Mouse (Mus musculus) testis, adult 2 months (tissue): ENCODE results near the gene Mlh3. TPM values are rescaled to one million over a fixed set of nuclear protein-coding genes. Genes with fewer than 3 reads are reported as not detected.
"Not testable (repeated sequence)": the region's sequence is repeated elsewhere in the genome, so short reads cannot be mapped to it uniquely, and the experiment has no call there.

Source experiments
- H3K27ac ChIP-seq: fragments of 200-500 bp; 2 replicates; pipeline ENCODE4 v1.5.1; 2012; ENCODE audit warnings: low read depth, low read length; ENCODE audit not compliant: control insufficient read depth, insufficient read depth
- H3K27me3 ChIP-seq: fragments of 200-500 bp; 2 replicates; pipeline ENCODE4 v1.6.1; 2012; ENCODE audit warnings: mild to moderate bottlenecking, low read length, moderate library complexity; ENCODE audit not compliant: control insufficient read depth, insufficient read depth
- H3K36me3 ChIP-seq: fragments of 200-500 bp; 2 replicates; pipeline ENCODE4 v1.6.1; 2012; ENCODE audit warnings: mild to moderate bottlenecking, low read length; ENCODE audit not compliant: control insufficient read depth, insufficient read depth
- H3K4me1 ChIP-seq: fragments of 200-500 bp; 2 replicates; pipeline ENCODE4 v1.6.1; 2012; ENCODE audit warnings: low read length; ENCODE audit not compliant: control insufficient read depth, insufficient read depth
- H3K4me3 ChIP-seq: fragments of 200-500 bp; 2 replicates; pipeline ENCODE4 v1.5.1; 2012; ENCODE audit warnings: low read depth, mild to moderate bottlenecking, low read length, moderate library complexity, mixed read lengths; ENCODE audit not compliant: control insufficient read depth
- CTCF ChIP-seq: fragments of 200-500 bp; IDR thresholded peaks from 2 replicates; pipeline ENCODE4 v1.5.1; 2012; ENCODE audit warnings: low read depth, mild to moderate bottlenecking, inconsistent platforms, low read length, moderate library complexity; ENCODE audit not compliant: control insufficient read depth, insufficient read depth, insufficient replicate concordance
- POLR2A ChIP-seq: fragments of 200-500 bp; IDR thresholded peaks from 2 replicates; pipeline ENCODE4 v1.6.1; 2012; ENCODE audit warnings: low read depth, mild to moderate bottlenecking, inconsistent platforms, low read length, moderate library complexity; ENCODE audit not compliant: control insufficient read depth
- polyA plus RNA-seq: library from polyadenylated mRNA; depleted of rRNA; stranded (reverse); fragments of >200 nt; gene quantifications from 2 replicates; pipeline ENCODE4 v1.2.3, GENCODE M21; 2012

The Mlh3 gene
- polyA plus RNA-seq, 1 experiment = 13.1 TPM

DNA sequence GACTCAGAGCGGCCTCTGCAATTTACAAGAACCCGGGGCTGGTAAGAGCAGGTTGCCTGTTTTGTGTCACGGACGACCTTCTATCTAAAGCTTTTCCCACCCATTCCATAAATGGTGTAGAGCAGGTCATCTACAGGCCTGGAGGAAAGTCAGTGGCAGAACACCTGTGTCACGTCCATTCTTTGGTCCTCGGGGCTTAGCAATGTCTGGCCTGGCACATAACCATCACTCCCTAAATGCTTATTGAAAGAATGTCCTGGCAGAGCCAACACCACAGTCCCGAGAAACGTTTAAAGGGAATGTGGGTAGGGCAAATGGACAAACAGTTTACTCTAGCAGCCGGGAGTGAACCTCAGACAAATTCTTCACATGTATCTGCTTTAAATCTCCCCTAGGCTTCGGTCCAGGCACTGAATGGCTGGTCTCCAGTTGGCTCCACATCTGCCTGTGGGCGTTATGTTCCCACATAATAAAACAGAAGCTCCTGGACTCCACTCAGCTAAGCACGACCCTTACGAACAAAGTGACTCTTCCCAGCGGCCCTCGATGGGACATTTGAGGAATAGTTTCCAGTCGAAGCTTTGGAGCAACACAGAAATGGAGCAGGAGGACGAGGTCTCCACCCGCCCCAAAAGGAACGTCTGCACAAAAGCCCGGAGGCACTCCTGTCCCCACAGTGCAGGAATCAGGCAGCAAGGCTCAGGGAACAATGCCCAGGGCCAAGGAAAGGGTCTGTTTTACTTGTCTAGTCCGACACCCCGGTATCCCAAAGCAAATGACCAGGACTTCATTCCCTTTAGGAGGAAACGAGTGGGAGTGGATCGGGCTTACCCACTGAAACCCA is 19.0 kb upstream of the Mlh3 start:
- no peak for TF ChIP-seq POLR2A
- TF ChIP-seq CTCF = no peak
- H3K36me3 ChIP-seq = peaks cover 2% of the 10 kb centered on the region
- H3K4me3 ChIP-seq = peak overlapping the region; percentile 95
- H3K4me1 ChIP-seq = peaks cover 19% of the 10 kb centered on the region
- H3K27me3 ChIP-seq = no peaks in the 10 kb centered on the region
- peak overlapping the region; percentile 87 for H3K27ac ChIP-seq

DNA sequence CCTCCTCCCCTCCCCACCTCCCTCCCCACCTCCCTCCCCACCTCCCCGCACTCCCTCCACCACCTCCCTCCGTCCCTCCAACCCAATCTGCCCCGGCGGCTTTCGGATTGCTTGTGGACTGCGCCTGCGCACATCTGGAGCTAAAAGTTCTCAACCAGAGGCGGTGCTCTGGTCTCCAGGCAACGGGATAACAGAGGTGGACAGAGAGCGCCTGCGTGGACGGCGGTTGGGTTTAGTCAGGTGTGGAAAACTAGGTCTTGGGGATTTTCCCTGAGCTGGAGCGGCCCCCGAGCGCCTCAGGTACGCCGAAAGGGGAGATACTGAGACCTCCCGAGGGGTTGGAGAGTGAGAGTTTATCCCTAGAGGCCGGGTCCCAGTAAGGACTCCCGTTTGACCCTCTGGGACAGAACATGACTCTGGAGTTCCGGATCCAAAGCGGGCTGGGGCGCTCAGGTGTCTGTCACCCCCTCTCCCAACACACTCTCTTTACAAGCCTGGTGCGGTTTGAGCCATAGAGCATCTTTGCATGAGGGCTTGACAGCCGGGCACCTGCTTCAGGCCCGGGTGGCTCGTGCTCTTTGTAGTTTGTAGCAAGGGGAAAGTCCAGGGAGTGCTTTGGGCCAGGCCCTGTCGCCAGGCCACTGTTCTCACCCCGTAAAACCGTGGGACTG is 18.2 kb upstream of the Mlh3 start, which contains the start of gene Zc2hc1c:
Zc2hc1c (plus strand) TSS at position 106 of the 671 bp plus-strand sequence.
- Histone ChIP-seq H3K36me3 (peaks cover 2% of the 10 kb centered on the region), H3K27me3 (no peaks in the 10 kb centered on the region), H3K4me1 (peaks cover 19% of the 10 kb centered on the region), H3K27ac (peak within 1 kb of the TSS; percentile 87), H3K4me3 (peak within 1 kb of the TSS; percentile 95)
- TF ChIP-seq CTCF (no peak), POLR2A (peak; percentile 66; the same call in 1 of the 2 replicates)

DNA sequence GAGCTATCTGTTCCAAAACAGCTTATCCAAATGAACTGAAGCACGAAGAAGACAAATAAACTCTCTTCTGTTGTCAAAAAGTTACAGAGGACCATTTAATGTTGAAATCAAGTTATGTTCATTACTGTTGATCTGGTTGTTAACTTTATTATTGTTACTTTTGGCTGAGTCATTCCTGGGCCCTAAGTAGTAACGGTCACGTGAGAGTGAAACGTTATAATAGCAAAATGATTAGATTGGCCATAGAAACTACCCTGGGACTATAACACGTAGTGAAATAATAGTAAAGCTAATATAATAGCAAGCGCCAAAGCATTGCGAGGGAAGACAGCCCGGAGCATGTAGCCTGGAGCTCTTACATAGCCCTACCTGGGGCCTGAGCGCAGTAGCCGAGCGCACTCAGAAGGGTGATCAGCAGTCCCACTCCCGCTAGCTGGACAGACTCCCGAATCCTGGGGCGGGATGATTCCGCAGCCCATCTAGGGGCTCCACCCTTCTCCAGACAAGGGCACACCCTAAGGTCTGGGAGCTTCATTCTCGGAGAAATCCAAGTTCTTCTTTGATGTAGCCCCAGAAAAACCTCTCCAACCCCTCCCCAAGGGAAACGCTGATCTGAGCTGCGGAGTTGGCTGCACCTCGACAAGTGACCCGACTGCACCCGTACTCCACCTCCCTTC is 17.5 kb upstream of the Mlh3 start, which contains the start of gene Acyp1:
Acyp1 (minus strand) TSS at position 630 of the 677 bp plus-strand sequence.
- TF ChIP-seq POLR2A (no peak), CTCF (no peak)
- Histone ChIP-seq H3K36me3 (peaks cover 2% of the 10 kb centered on the region), H3K27ac (peak within 1 kb of the TSS; percentile 87)

DNA sequence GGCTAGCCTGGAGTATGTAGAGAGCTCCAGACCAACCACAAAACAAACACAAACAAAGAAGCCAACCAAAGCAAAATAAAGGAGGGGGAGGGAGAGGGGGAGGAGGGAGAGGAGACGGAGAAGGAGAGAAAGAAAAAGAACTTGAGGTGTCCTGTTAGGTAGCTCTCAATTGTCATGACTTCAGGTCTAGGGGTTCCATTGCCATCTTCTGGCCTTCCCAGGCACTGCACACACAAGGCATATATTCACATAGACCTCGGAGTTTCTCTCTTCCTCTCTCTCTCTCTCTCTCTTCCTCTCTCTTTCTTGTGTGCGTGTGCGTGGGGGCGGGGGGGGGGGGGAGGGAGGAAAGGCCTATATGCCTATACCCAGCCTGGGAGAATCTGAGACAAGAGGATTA is 16.5 kb upstream of the Mlh3 start:
- TF ChIP-seq POLR2A (no peak), CTCF (no peak)
- Histone ChIP-seq H3K27me3 (no peaks in the 10 kb centered on the region), H3K27ac (no peak overlapping the region), H3K4me1 (peaks cover 18% of the 10 kb centered on the region), H3K36me3 (peaks cover 2% of the 10 kb centered on the region), H3K4me3 (peak overlapping the region; percentile 61)

More for the DNA sequence above, 17.5 kb upstream of the Mlh3 start, which contains the start of gene Acyp1:
- Histone ChIP-seq H3K4me3 (peak within 1 kb of the TSS; percentile 95), H3K27me3 (no peaks in the 10 kb centered on the region), H3K4me1 (peaks cover 19% of the 10 kb centered on the region)

DNA sequence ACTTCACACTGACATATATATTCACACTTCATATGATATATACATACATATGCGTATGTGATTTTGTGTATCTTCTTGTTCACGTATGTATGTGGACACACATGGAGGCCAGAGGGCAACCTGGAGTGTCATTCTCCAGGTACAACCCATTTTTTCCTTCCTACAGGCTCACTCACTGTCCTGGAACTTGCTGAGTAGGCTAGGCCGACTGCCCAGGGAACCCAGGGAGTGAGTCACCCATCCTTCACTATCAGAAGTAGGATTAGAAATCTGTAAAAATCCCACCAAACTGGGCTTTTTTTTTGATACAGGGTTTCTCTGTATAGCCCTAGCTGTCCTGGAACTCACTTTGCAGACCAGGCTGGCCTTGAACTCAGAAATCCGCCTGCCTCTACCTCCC is 14.6 kb upstream of the Mlh3 start:
- no peak overlapping the region for H3K27ac ChIP-seq
- no peaks in the 10 kb centered on the region for H3K27me3 ChIP-seq
- no peaks in the 10 kb centered on the region; the same call in 1 of the 2 replicates for H3K36me3 ChIP-seq
- peaks cover 13% of the 10 kb centered on the region for H3K4me1 ChIP-seq
- H3K4me3 ChIP-seq = no peak overlapping the region
- TF ChIP-seq CTCF = no peak
- no peak for TF ChIP-seq POLR2A

DNA sequence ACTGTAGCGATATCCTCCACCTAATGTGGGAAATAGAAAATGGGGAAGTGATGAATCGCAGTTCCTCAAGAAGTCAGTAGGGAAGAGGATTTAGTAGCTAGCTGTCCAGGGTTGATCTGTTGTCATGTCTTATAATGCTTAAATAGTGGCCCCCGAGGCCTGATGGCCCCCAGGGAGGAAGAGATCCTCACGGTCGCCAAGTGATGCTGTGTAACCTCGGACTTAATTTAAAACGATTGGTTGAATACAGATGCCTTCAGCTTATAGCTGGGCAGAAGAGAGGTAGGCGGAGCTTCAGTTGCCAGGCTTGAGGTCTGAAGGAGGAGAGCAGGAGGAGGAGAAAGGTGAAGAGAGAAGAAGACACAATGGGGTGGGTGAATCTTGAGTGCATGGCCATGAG is 13.9 kb upstream of the Mlh3 start:
- TF ChIP-seq CTCF (no peak), POLR2A (no peak)
- Histone ChIP-seq H3K27ac (no peak overlapping the region), H3K4me1 (peaks cover 10% of the 10 kb centered on the region), H3K4me3 (no peak overlapping the region), H3K27me3 (no peaks in the 10 kb centered on the region), H3K36me3 (no peaks in the 10 kb centered on the region; the same call in 1 of the 2 replicates)

DNA sequence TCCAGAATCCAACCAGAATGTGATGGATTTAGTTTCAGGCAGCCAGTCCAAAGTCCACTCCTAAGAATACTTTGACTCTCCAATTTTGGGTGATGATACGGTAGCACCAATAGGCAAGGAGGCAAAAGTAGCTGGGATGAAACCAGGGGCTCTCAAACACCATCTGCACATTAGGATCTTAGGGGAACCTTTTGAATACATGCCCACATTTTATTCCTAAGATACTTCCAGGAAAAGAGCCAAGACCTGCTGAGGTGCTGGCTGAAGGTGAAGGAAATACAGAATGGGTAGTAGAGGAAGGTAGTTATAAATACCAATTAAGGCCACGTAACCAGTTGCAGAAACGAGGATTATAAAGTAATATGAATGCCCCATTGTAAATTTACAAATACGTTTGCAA is 11.4 kb upstream of the Mlh3 start:
- H3K4me1 ChIP-seq, H3K27ac ChIP-seq, H3K36me3 ChIP-seq, H3K4me3 ChIP-seq, H3K27me3 ChIP-seq: not testable (repeated sequence)
